Mouse (Mus musculus): ENCODE measurements around the gene Ppm1g. TPM values are rescaled to one million over a fixed set of nuclear protein-coding genes. Genes with fewer than 3 reads are reported as not detected.
A peak's percentile ranks its signal among the peaks of the same experiment; 100 is the strongest.

Gene Ppm1g
- polyA plus RNA-seq, 1 experiment from 2014 or later = 145 TPM

DNA sequence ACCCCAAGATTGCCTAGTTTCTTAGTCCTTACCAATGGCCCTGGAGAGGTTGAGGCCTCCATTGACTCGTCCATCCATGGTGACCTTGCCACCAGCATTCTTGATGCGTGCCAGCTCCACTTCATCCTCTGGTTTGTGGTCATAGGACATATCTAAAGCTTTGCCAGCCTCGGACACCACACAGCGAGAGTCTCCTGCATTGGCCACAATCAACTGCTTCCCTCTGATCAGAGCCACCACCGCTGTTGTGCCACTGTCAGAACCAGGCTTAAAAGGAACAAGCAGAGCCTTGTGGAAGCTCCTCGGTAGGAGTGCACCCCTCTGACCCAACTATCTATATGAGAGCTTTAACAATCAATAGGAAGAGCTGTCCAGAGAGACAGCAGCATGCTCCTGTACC lies 16.1 kb downstream of the Ppm1g start:
- no peak for ATAC-seq (replicated peaks; ENCODE audit: low FRiP score, low TSS enrichment, low read depth)
- Histone ChIP-seq H3K9me3 (ENCODE audit: control insufficient read depth, low read length) (peaks cover 4% of the 10 kb centered on the region), H3K4me1 (replicated peaks; ENCODE audit: control insufficient read depth, insufficient read depth, low read length) (peaks cover 14% of the 10 kb centered on the region), H3K27ac (ENCODE audit: low read depth) (no peak overlapping the region), H3K9ac (ENCODE audit: low read length) (no peak overlapping the region), H3K27me3 (replicated peaks; ENCODE audit: control insufficient read depth, insufficient read depth, low read length) (no peaks in the 10 kb centered on the region), H3K4me2 (ENCODE audit: low read length) (no peak overlapping the region), H3K36me3 (ENCODE audit: control insufficient read depth, insufficient read depth, low read length) (peaks cover 65% of the 10 kb centered on the region), H3K4me3 (ENCODE audit: low read depth, low read length) (no peak overlapping the region)
- no peak for DNase-seq (ENCODE audit: low spot score)
- 94% methylated on average over 6 of the region's 6 CpGs for WGBS

- Histone ChIP-seq H3K36me3 (ENCODE audit: control insufficient read depth, insufficient read depth, low read length) (peaks cover 71% of the 10 kb centered on the region), H3K27ac (ENCODE audit: low read depth) (no peak overlapping the region), H3K9ac (ENCODE audit: low read length) (no peak overlapping the region), H3K4me2 (ENCODE audit: low read length) (no peak overlapping the region), H3K9me3 (ENCODE audit: control insufficient read depth, low read length) (peaks cover 4% of the 10 kb centered on the region), H3K27me3 (replicated peaks; ENCODE audit: control insufficient read depth, insufficient read depth, low read length) (no peaks in the 10 kb centered on the region), H3K4me1 (replicated peaks; ENCODE audit: control insufficient read depth, insufficient read depth, low read length) (peaks cover 14% of the 10 kb centered on the region), H3K4me3 (ENCODE audit: low read depth, low read length) (no peak overlapping the region)
- WGBS = 87% methylated on average over 2 of the region's 2 CpGs
- DNase-seq (ENCODE audit: low spot score) = no peak
- ATAC-seq (replicated peaks; ENCODE audit: low FRiP score, low TSS enrichment, low read depth) = no peak
Observed at GRCm38 (mm10) chr5:31203866-31204265, 16.6 kb downstream of the Ppm1g start.

DNA sequence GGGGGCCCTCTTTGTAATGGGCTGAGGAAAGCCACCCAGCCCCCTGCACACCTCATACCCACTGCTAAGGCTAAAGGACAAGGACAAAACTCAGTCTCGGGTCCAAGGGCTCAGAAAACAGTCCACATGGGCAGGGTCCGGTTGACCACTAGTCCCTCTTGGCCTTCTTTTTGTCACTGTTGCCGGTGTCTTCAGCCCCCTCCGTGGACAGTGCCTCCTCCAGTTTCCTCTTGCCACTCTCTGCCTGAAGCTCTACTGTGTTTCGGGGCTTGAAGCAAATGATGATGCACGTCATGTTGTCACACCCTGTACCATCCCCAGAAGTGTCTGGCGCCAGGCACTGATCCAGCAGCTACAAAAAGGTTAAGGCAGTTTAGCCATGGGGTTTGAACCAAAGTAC lies 17.6 kb downstream of the Ppm1g start:
- Histone ChIP-seq H3K4me2 (ENCODE audit: low read length) (peak overlapping the region; percentile 56), H3K27ac (ENCODE audit: low read depth) (peak overlapping the region; percentile 60; the same call in 1 of the 2 replicates), H3K4me1 (replicated peaks; ENCODE audit: control insufficient read depth, insufficient read depth, low read length) (peaks cover 14% of the 10 kb centered on the region), H3K9me3 (ENCODE audit: control insufficient read depth, low read length) (peaks cover 4% of the 10 kb centered on the region), H3K36me3 (ENCODE audit: control insufficient read depth, insufficient read depth, low read length) (peaks cover 79% of the 10 kb centered on the region), H3K27me3 (replicated peaks; ENCODE audit: control insufficient read depth, insufficient read depth, low read length) (no peaks in the 10 kb centered on the region), H3K4me3 (ENCODE audit: low read depth, low read length) (peak overlapping the region; percentile 55), H3K9ac (ENCODE audit: low read length) (no peak overlapping the region)
- no peak for DNase-seq (ENCODE audit: low spot score)
- no peak for ATAC-seq (replicated peaks; ENCODE audit: low FRiP score, low TSS enrichment, low read depth)
- WGBS = 88% methylated on average over 7 of the region's 7 CpGs

GRCm38 (mm10) chr5:31201742-31202590 lies 18.5 kb downstream of the Ppm1g start, which contains the start of gene Zfp513:
TSS of gene Zfp513 (minus strand) at chr5:31202303.
- Histone ChIP-seq H3K9ac (ENCODE audit: low read length) (peak within 1 kb of the TSS; percentile 76), H3K4me3 (ENCODE audit: low read depth, low read length) (peak within 1 kb of the TSS; percentile 55), H3K4me1 (replicated peaks; ENCODE audit: control insufficient read depth, insufficient read depth, low read length) (peaks cover 14% of the 10 kb centered on the region), H3K27me3 (replicated peaks; ENCODE audit: control insufficient read depth, insufficient read depth, low read length) (no peaks in the 10 kb centered on the region), H3K36me3 (ENCODE audit: control insufficient read depth, insufficient read depth, low read length) (peaks cover 79% of the 10 kb centered on the region), H3K4me2 (ENCODE audit: low read length) (peak within 1 kb of the TSS; percentile 64), H3K9me3 (ENCODE audit: control insufficient read depth, low read length) (peaks cover 4% of the 10 kb centered on the region), H3K27ac (ENCODE audit: low read depth) (peak within 1 kb of the TSS; percentile 60)
- ATAC-seq (replicated peaks; ENCODE audit: low FRiP score, low TSS enrichment, low read depth) = peak; percentile 96
- WGBS = 1% methylated on average over 53 of the region's 53 CpGs
- peak; percentile 94 for DNase-seq (ENCODE audit: low spot score)

DNA sequence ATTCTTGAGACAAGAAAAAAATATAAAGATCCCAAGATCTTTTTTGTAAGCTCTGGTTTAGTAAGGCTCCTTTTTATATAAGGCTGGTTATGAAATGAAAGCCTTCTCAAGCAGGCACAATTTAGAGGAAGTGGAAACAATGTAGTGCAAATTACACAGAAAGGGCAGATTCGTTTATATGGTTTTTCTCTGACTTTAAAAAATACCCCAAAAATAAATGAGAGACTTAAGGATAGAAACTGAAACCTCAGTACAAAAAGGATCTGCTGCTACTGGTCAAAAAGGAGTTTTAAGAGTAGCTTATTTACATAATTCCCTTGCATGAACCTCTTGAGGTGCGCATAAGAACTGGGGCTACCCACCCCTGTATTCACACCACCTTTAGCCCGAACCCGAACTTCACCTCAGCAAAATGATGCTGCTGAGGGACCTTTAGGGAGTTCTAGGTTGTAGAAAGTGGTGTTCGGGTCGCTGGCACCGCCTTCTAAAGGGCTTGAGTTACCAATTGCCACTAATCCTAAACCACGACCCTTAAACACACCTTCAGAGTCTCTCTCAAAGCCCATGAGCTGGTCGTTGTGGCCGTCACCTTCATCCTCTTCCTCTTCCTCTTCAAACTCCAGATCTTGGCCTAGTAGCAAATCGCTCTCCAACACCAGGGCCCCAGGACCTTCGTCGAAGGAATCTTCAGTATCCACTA lies 19.3 kb downstream of the Ppm1g start:
- peaks cover 80% of the 10 kb centered on the region for H3K36me3 ChIP-seq (ENCODE audit: control insufficient read depth, insufficient read depth, low read length)
- peak overlapping the region; percentile 55 for H3K4me3 ChIP-seq (ENCODE audit: low read depth, low read length)
- H3K27ac ChIP-seq (ENCODE audit: low read depth) = peak overlapping the region; percentile 49; the same call in 1 of the 2 replicates
- H3K9me3 ChIP-seq (ENCODE audit: control insufficient read depth, low read length) = peaks cover 4% of the 10 kb centered on the region
- H3K27me3 ChIP-seq (replicated peaks; ENCODE audit: control insufficient read depth, insufficient read depth, low read length) = no peaks in the 10 kb centered on the region
- peaks cover 14% of the 10 kb centered on the region for H3K4me1 ChIP-seq (replicated peaks; ENCODE audit: control insufficient read depth, insufficient read depth, low read length)
- DNase-seq (ENCODE audit: low spot score) = peak; percentile 58
- no peak for ATAC-seq (replicated peaks; ENCODE audit: low FRiP score, low TSS enrichment, low read depth)
- WGBS = 18% methylated on average over 13 of the region's 13 CpGs
- peak overlapping the region; percentile 76 for H3K9ac ChIP-seq (ENCODE audit: low read length)
- H3K4me2 ChIP-seq (ENCODE audit: low read length) = peak overlapping the region; percentile 64

DNA sequence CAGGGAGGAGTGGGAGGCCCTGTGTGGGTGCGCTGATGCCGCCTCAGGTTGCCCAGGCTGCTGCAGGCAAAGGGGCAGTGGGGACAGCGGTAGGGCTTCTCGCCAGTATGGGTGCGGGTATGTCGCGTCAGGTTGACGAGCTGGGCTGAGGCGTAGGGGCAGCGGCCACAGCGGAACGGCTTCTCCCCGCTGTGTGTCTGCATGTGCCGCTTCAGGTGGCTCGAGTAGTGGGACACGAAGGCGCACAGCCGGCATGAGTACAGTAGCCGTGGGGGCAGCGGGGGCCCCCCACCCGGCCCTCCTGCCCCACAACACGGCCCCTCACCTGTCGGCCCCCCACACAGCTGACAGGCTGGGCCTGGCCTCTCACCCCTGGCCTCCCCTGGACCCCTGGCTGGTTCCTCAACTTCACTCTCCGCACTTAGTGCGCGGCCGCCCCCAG lies 20.1 kb downstream of the Ppm1g start:
- H3K9ac ChIP-seq (ENCODE audit: low read length) = no peak overlapping the region; the same call in 1 of the 2 replicates
- peaks cover 4% of the 10 kb centered on the region for H3K9me3 ChIP-seq (ENCODE audit: control insufficient read depth, low read length)
- DNase-seq (ENCODE audit: low spot score) (peak; percentile 53), ATAC-seq (replicated peaks; ENCODE audit: low FRiP score, low TSS enrichment, low read depth) (no peak)
- no peaks in the 10 kb centered on the region for H3K27me3 ChIP-seq (replicated peaks; ENCODE audit: control insufficient read depth, insufficient read depth, low read length)
- H3K36me3 ChIP-seq (ENCODE audit: control insufficient read depth, insufficient read depth, low read length) = peaks cover 80% of the 10 kb centered on the region
- H3K4me1 ChIP-seq (replicated peaks; ENCODE audit: control insufficient read depth, insufficient read depth, low read length) = peaks cover 14% of the 10 kb centered on the region
- 91% methylated on average over 27 of the region's 27 CpGs for WGBS
- H3K4me2 ChIP-seq (ENCODE audit: low read length) = no peak overlapping the region
- H3K4me3 ChIP-seq (ENCODE audit: low read depth, low read length) = no peak overlapping the region
- H3K27ac ChIP-seq (ENCODE audit: low read depth) = no peak overlapping the region

DNA sequence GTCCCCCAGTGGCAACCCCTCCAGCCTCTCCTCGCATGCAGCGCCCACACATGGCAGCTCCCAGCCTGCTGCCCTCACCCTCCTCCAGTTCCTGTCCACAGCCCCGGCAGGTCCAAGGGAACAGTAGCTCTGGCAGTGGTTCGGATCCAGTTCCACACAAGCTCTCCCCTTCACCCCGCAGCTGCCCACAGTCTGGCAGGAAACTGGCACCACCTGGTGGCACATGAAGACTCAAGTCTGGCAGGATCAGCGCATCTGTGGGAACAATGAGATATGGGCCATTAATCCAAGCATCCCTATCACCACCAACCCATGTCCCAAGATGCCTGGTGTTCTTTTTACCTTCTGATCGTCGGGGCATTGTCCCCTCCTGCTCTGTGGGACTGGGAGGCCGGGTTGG lies 20.6 kb downstream of the Ppm1g start:
- H3K27ac ChIP-seq (ENCODE audit: low read depth) = no peak overlapping the region
- peaks cover 80% of the 10 kb centered on the region for H3K36me3 ChIP-seq (ENCODE audit: control insufficient read depth, insufficient read depth, low read length)
- 89% methylated on average over 9 of the region's 9 CpGs for WGBS
- no peak for ATAC-seq (replicated peaks; ENCODE audit: low FRiP score, low TSS enrichment, low read depth)
- H3K9ac ChIP-seq (ENCODE audit: low read length) = no peak overlapping the region
- no peaks in the 10 kb centered on the region for H3K27me3 ChIP-seq (replicated peaks; ENCODE audit: control insufficient read depth, insufficient read depth, low read length)
- peak; percentile 52 for DNase-seq (ENCODE audit: low spot score)
- peaks cover 14% of the 10 kb centered on the region for H3K4me1 ChIP-seq (replicated peaks; ENCODE audit: control insufficient read depth, insufficient read depth, low read length)
- H3K4me2 ChIP-seq (ENCODE audit: low read length) = no peak overlapping the region
- H3K9me3 ChIP-seq (ENCODE audit: control insufficient read depth, low read length) = peaks cover 4% of the 10 kb centered on the region
- no peak overlapping the region for H3K4me3 ChIP-seq (ENCODE audit: low read depth, low read length)

DNA sequence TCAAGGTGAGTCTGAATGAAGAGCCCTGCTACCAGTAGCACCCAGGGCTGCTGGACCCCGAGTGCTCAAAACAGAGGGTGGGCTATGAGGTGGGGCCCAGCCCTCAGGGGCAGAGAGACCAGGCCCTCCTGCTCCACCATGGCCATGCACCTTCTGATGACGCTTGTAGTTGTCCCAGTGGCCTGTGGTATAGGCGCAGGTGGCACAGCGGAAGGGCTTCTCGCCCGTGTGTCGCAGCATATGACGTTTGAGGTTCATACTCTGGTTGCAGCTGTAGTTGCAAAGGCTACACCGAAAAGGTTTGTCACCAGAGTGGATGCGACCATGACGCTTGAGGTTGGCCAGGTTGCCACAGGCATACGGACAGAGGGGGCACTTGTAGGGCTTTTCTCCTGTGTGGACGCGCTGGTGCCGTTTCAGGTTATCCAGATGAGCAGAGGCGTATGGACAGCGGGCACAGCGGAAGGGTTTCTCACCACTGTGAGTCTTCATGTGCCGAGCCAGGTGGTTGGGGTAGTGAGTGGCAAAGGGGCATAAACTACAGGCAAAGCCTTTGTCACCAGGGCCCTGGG lies 21.1 kb downstream of the Ppm1g start:
- no peak overlapping the region for H3K4me2 ChIP-seq (ENCODE audit: low read length)
- ATAC-seq (replicated peaks; ENCODE audit: low FRiP score, low TSS enrichment, low read depth) = no peak
- DNase-seq (ENCODE audit: low spot score) = peak; percentile 49
- no peak overlapping the region for H3K27ac ChIP-seq (ENCODE audit: low read depth)
- H3K4me3 ChIP-seq (ENCODE audit: low read depth, low read length) = no peak overlapping the region
- peaks cover 17% of the 10 kb centered on the region for H3K4me1 ChIP-seq (replicated peaks; ENCODE audit: control insufficient read depth, insufficient read depth, low read length)
- peaks cover 79% of the 10 kb centered on the region for H3K36me3 ChIP-seq (ENCODE audit: control insufficient read depth, insufficient read depth, low read length)
- H3K9me3 ChIP-seq (ENCODE audit: control insufficient read depth, low read length) = peaks cover 4% of the 10 kb centered on the region
- WGBS = 91% methylated on average over 19 of the region's 19 CpGs
- H3K27me3 ChIP-seq (replicated peaks; ENCODE audit: control insufficient read depth, insufficient read depth, low read length) = no peaks in the 10 kb centered on the region
- no peak overlapping the region for H3K9ac ChIP-seq (ENCODE audit: low read length)

Measured in intestine, embryonic 14.5 days (tissue).